Mouse (Mus musculus): Measurements from ENCODE around the gene Zfp583. TPM values are rescaled to one million over a fixed set of nuclear protein-coding genes. Genes with fewer than 3 reads are reported as not detected.

Gene Zfp583
- polyA plus RNA-seq, 1 experiment from 2014 or later, result 4.0 TPM

GRCm38 (mm10) chr7:6283451-6284075 is 47.5 kb downstream of the Zfp583 start:
- Histone ChIP-seq H3K4me1 (replicated peaks; ENCODE audit: control insufficient read depth, insufficient read depth, low read length) (peaks cover 9% of the 10 kb centered on the region; the same call in 1 of the 2 replicates), H3K27me3 (replicated peaks; ENCODE audit: control insufficient read depth, insufficient read depth, low read length) (no peaks in the 10 kb centered on the region), H3K36me3 (ENCODE audit: control insufficient read depth, insufficient read depth, low read length) (no peaks in the 10 kb centered on the region), H3K4me2 (ENCODE audit: low read length) (peak overlapping the region; percentile 50), H3K9me3 (ENCODE audit: control insufficient read depth, low read length) (no peaks in the 10 kb centered on the region), H3K27ac (ENCODE audit: low read depth) (peak overlapping the region; percentile 87), H3K4me3 (ENCODE audit: low read depth, low read length) (peak overlapping the region; percentile 51), H3K9ac (ENCODE audit: low read length) (peak overlapping the region; percentile 39)
- peak; percentile 54 for ATAC-seq (replicated peaks; ENCODE audit: low FRiP score, low TSS enrichment, low read depth)
- under 1% methylated on average over 23 of the region's 23 CpGs for WGBS
- peak; percentile 95 for DNase-seq (ENCODE audit: low spot score)

GRCm38 (mm10) chr7:6282749-6283148 is 48.3 kb downstream of the Zfp583 start:
- peak overlapping the region; percentile 51 for H3K4me3 ChIP-seq (ENCODE audit: low read depth, low read length)
- H3K4me1 ChIP-seq (replicated peaks; ENCODE audit: control insufficient read depth, insufficient read depth, low read length), result peaks cover 9% of the 10 kb centered on the region; the same call in 1 of the 2 replicates
- H3K9ac ChIP-seq (ENCODE audit: low read length), result peak overlapping the region; percentile 39
- H3K27me3 ChIP-seq (replicated peaks; ENCODE audit: control insufficient read depth, insufficient read depth, low read length), result no peaks in the 10 kb centered on the region
- peak overlapping the region; percentile 50 for H3K4me2 ChIP-seq (ENCODE audit: low read length)
- no peak for ATAC-seq (replicated peaks; ENCODE audit: low FRiP score, low TSS enrichment, low read depth)
- DNase-seq (ENCODE audit: low spot score), result peak; percentile 85
- H3K27ac ChIP-seq (ENCODE audit: low read depth), result peak overlapping the region; percentile 87; the same call in 1 of the 2 replicates
- no peaks in the 10 kb centered on the region for H3K9me3 ChIP-seq (ENCODE audit: control insufficient read depth, low read length)
- H3K36me3 ChIP-seq (ENCODE audit: control insufficient read depth, insufficient read depth, low read length), result no peaks in the 10 kb centered on the region
- 2% methylated on average over 1 of the region's 1 CpGs for WGBS

DNA sequence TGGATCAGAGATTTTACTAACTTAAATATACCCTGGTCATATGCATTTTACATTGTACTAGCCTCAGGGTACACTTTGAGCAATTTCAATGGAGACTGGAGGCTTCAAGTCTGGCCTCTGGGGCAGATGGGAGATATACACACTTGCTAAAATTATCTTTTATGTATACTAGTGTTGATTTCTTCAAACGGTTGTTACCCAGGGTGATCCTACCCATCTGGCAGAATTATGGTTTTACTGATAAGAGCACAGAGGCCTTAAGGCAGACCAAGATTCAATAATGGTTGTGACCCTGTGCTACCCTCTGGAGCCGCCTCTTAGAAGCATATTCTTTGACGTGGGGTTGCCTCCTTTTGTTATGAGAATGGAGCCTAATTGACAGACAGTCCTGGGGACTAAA is 53.2 kb downstream of the Zfp583 start:
- no peak overlapping the region for H3K4me2 ChIP-seq (ENCODE audit: low read length)
- no peaks in the 10 kb centered on the region for H3K36me3 ChIP-seq (ENCODE audit: control insufficient read depth, insufficient read depth, low read length)
- ATAC-seq (replicated peaks; ENCODE audit: low FRiP score, low TSS enrichment, low read depth) (no peak), DNase-seq (ENCODE audit: low spot score) (no peak)
- WGBS, result 18% methylated on average over 3 of the region's 3 CpGs
- H3K9me3 ChIP-seq (ENCODE audit: control insufficient read depth, low read length), result no peaks in the 10 kb centered on the region
- H3K4me1 ChIP-seq (replicated peaks; ENCODE audit: control insufficient read depth, insufficient read depth, low read length), result no peaks in the 10 kb centered on the region
- H3K4me3 ChIP-seq (ENCODE audit: low read depth, low read length), result no peak overlapping the region
- no peaks in the 10 kb centered on the region for H3K27me3 ChIP-seq (replicated peaks; ENCODE audit: control insufficient read depth, insufficient read depth, low read length)
- H3K27ac ChIP-seq (ENCODE audit: low read depth), result no peak overlapping the region
- H3K9ac ChIP-seq (ENCODE audit: low read length), result no peak overlapping the region

- Histone ChIP-seq H3K4me3 (ENCODE audit: low read depth, low read length) (no peak overlapping the region), H3K9me3 (ENCODE audit: control insufficient read depth, low read length) (no peaks in the 10 kb centered on the region), H3K9ac (ENCODE audit: low read length) (no peak overlapping the region), H3K4me1 (replicated peaks; ENCODE audit: control insufficient read depth, insufficient read depth, low read length) (no peaks in the 10 kb centered on the region), H3K4me2 (ENCODE audit: low read length) (no peak overlapping the region), H3K36me3 (ENCODE audit: control insufficient read depth, insufficient read depth, low read length) (no peaks in the 10 kb centered on the region), H3K27ac (ENCODE audit: low read depth) (no peak overlapping the region), H3K27me3 (replicated peaks; ENCODE audit: control insufficient read depth, insufficient read depth, low read length) (no peaks in the 10 kb centered on the region)
- DNase-seq (ENCODE audit: low spot score), result peak; percentile 56
- no peak for ATAC-seq (replicated peaks; ENCODE audit: low FRiP score, low TSS enrichment, low read depth)
- 68% methylated on average over 8 of the region's 8 CpGs for WGBS
Measured at GRCm38 (mm10) chr7:6265695-6266094, 65.4 kb downstream of the Zfp583 start.

Other genes with a start within 250 kb of the Zfp583 start
- gene Zfp787, start 175.3 kb downstream of the Zfp583 start, polyA plus RNA-seq (2014; fragmentation: Nextera tagmentation; extraction: Ambion mirVana), result 14.2 and 14.6 TPM in 2 replicates
- gene Zfp444, start 159.1 kb downstream of the Zfp583 start, polyA plus RNA-seq (2014; fragmentation: Nextera tagmentation; extraction: Ambion mirVana), result 49.9 and 54.0 TPM in 2 replicates
- gene Galp, start 134.2 kb downstream of the Zfp583 start, polyA plus RNA-seq (2014; fragmentation: Nextera tagmentation; extraction: Ambion mirVana), result not detected in 2 replicates
- not detected in 2 replicates for gene Zscan5b, start 109.0 kb downstream of the Zfp583 start, polyA plus RNA-seq (2014; fragmentation: Nextera tagmentation; extraction: Ambion mirVana)
- gene Epp13, start 78.6 kb downstream of the Zfp583 start, polyA plus RNA-seq (2014; fragmentation: Nextera tagmentation; extraction: Ambion mirVana), result not detected in 2 replicates
- 5.7 and 7.9 TPM in 2 replicates for gene Zfp667, start 44.7 kb downstream of the Zfp583 start, polyA plus RNA-seq (2014; fragmentation: Nextera tagmentation; extraction: Ambion mirVana)
- gene Gm3854, start 12.5 kb upstream of the Zfp583 start, polyA plus RNA-seq (2014; fragmentation: Nextera tagmentation; extraction: Ambion mirVana), result 1.5 and 2.1 TPM in 2 replicates
- 2.0 and 2.1 TPM in 2 replicates for gene Zfp78, start 32.0 kb upstream of the Zfp583 start, polyA plus RNA-seq (2014; fragmentation: Nextera tagmentation; extraction: Ambion mirVana)
- gene Zfp28, start 52.0 kb upstream of the Zfp583 start, polyA plus RNA-seq (2014; fragmentation: Nextera tagmentation; extraction: Ambion mirVana), result 8.3 and 10.2 TPM in 2 replicates
- 0.31 and 0.38 TPM in 2 replicates for gene Smim17, start 67.4 kb upstream of the Zfp583 start, polyA plus RNA-seq (2014; fragmentation: Nextera tagmentation; extraction: Ambion mirVana)
- gene Gm20715, start 79.0 kb upstream of the Zfp583 start, polyA plus RNA-seq (2014; fragmentation: Nextera tagmentation; extraction: Ambion mirVana), result not detected in 2 replicates
- not detected in 2 replicates for gene Olfr1344, start 107.4 kb upstream of the Zfp583 start, polyA plus RNA-seq (2014; fragmentation: Nextera tagmentation; extraction: Ambion mirVana)
- not detected in 2 replicates for gene Olfr1336, start 124.9 kb upstream of the Zfp583 start, polyA plus RNA-seq (2014; fragmentation: Nextera tagmentation; extraction: Ambion mirVana)
- not detected in 2 replicates for gene Olfr1346, start 135.8 kb upstream of the Zfp583 start, polyA plus RNA-seq (2014; fragmentation: Nextera tagmentation; extraction: Ambion mirVana)
- not detected in 2 replicates for gene Olfr5, start 155.7 kb upstream of the Zfp583 start, polyA plus RNA-seq (2014; fragmentation: Nextera tagmentation; extraction: Ambion mirVana)
- gene Olfr1347, start 168.5 kb upstream of the Zfp583 start, polyA plus RNA-seq (2014; fragmentation: Nextera tagmentation; extraction: Ambion mirVana), result not detected in 2 replicates
- gene Olfr1348, start 177.5 kb upstream of the Zfp583 start, polyA plus RNA-seq (2014; fragmentation: Nextera tagmentation; extraction: Ambion mirVana), result not detected in 2 replicates
- not detected in 2 replicates for gene Olfr1349, start 191.7 kb upstream of the Zfp583 start, polyA plus RNA-seq (2014; fragmentation: Nextera tagmentation; extraction: Ambion mirVana)
- not detected in 2 replicates for gene Olfr1350, start 233.6 kb upstream of the Zfp583 start, polyA plus RNA-seq (2014; fragmentation: Nextera tagmentation; extraction: Ambion mirVana)